Mouse (Mus musculus): ENCODE results near the gene Copb2.
A peak's percentile ranks its signal among the peaks of the same experiment; 100 is the strongest.

Copb2 gene

GRCm38 (mm10) chr9:98563137-98564126 lies at the start of gene Copb2:
TSS of gene Copb2 (plus strand) at chr9:98563721.
- peak; percentile 94 for DNase-seq (ENCODE audit: low read depth, low spot score)

- DNase-seq (ENCODE audit: low read depth, low spot score) = no peak
Measured at GRCm38 (mm10) chr9:98523872-98524271, 39.6 kb upstream of the Copb2 start.

- DNase-seq (ENCODE audit: low read depth, low spot score) = no peak
Measured at GRCm38 (mm10) chr9:98524786-98525542, 38.6 kb upstream of the Copb2 start.

GRCm38 (mm10) chr9:98525543-98525924 lies 38.0 kb upstream of the Copb2 start:
- no peak for DNase-seq (ENCODE audit: low read depth, low spot score)

GRCm38 (mm10) chr9:98527226-98527625 lies 36.3 kb upstream of the Copb2 start:
- DNase-seq (ENCODE audit: low read depth, low spot score) = no peak

- no peak for DNase-seq (ENCODE audit: low read depth, low spot score)
Measured at GRCm38 (mm10) chr9:98529776-98530175, 33.7 kb upstream of the Copb2 start.

GRCm38 (mm10) chr9:98530999-98531398 lies 32.5 kb upstream of the Copb2 start:
- DNase-seq (ENCODE audit: low read depth, low spot score) = no peak

GRCm38 (mm10) chr9:98534675-98535280 lies 28.7 kb upstream of the Copb2 start:
- no peak for DNase-seq (ENCODE audit: low read depth, low spot score)

- DNase-seq (ENCODE audit: low read depth, low spot score) = no peak
Measured at GRCm38 (mm10) chr9:98535763-98536162, 27.8 kb upstream of the Copb2 start.

GRCm38 (mm10) chr9:98538017-98538712 lies 25.4 kb upstream of the Copb2 start:
- DNase-seq (ENCODE audit: low read depth, low spot score) = no peak

- DNase-seq (ENCODE audit: low read depth, low spot score) = peak; percentile 9
Measured at GRCm38 (mm10) chr9:98538713-98539360, 24.7 kb upstream of the Copb2 start.

- DNase-seq (ENCODE audit: low read depth, low spot score) = no peak
Measured at GRCm38 (mm10) chr9:98544042-98544441, 19.5 kb upstream of the Copb2 start.

GRCm38 (mm10) chr9:98583852-98584251 lies 20.3 kb downstream of the Copb2 start:
- DNase-seq (ENCODE audit: low read depth, low spot score) = no peak

GRCm38 (mm10) chr9:98600094-98600493 lies 36.6 kb downstream of the Copb2 start:
- DNase-seq (ENCODE audit: low read depth, low spot score) = no peak

GRCm38 (mm10) chr9:98601156-98601836 lies 37.8 kb downstream of the Copb2 start, which contains the start of gene Mrps22:
TSS of gene Mrps22 (minus strand) at chr9:98601660.
- DNase-seq (ENCODE audit: low read depth, low spot score) = peak; percentile 61

GRCm38 (mm10) chr9:98601837-98602359 lies 38.4 kb downstream of the Copb2 start:
- DNase-seq (ENCODE audit: low read depth, low spot score) = no peak

- no peak for DNase-seq (ENCODE audit: low read depth, low spot score)
Measured at GRCm38 (mm10) chr9:98604896-98605295, 41.4 kb downstream of the Copb2 start.

GRCm38 (mm10) chr9:98628480-98628879 lies 65.0 kb downstream of the Copb2 start:
- peak; percentile 11 for DNase-seq (ENCODE audit: low read depth, low spot score)

- no peak for DNase-seq (ENCODE audit: low read depth, low spot score)
Measured at GRCm38 (mm10) chr9:98633287-98634162, 70.0 kb downstream of the Copb2 start.
